Mouse (Mus musculus) megakaryocyte, embryonic 14.5 days (primary cell): Measurements from ENCODE around the gene Rbm47. TPM values are rescaled to one million over a fixed set of nuclear protein-coding genes. Genes with fewer than 3 reads are reported as not detected.

Experiments used
- H3K27me3 ChIP-seq: replicated peaks from 2 replicates; pipeline ENCODE3; 2012; ENCODE audit warnings: inconsistent platforms
- H3K36me3 ChIP-seq: replicated peaks from 2 replicates; pipeline ENCODE3; 2012; ENCODE audit warnings: low read length, inconsistent platforms, mixed read lengths
- H3K4me1 ChIP-seq: 2 replicates; pipeline ENCODE4 v1.6.1; 2012; ENCODE audit warnings: inconsistent platforms
- H3K4me3 ChIP-seq: replicated peaks from 2 replicates; pipeline ENCODE3; 2012; ENCODE audit warnings: moderate library complexity, mild to moderate bottlenecking, inconsistent platforms
- H3K9me3 ChIP-seq: 2 replicates; pipeline ENCODE4 v1.6.1; 2012; ENCODE audit warnings: inconsistent platforms
- FLI1 ChIP-seq: IDR thresholded peaks from 2 replicates; pipeline ENCODE4 v1.6.1; 2012; ENCODE audit warnings: low read length, inconsistent platforms, mixed read lengths
- GATA1 ChIP-seq: IDR thresholded peaks from 3 replicates; pipeline ENCODE4 v1.6.1; 2012; ENCODE audit warnings: mixed read lengths, low read length, inconsistent platforms, borderline replicate concordance
- polyA plus RNA-seq: library from polyadenylated mRNA; stranded (reverse); fragments of >175 nt; gene quantifications from 2 replicates; pipeline ENCODE4 v1.2.3, GENCODE M21; 2012; ENCODE audit warnings: low replicate concordance; ENCODE audit not compliant: insufficient read depth

Rbm47 gene
- polyA plus RNA-seq, 1 experiment, result 4.2 TPM

- H3K9me3 ChIP-seq, result peaks cover 3% of the 10 kb centered on the region; the same call in 1 of the 2 replicates
- peaks cover 4% of the 10 kb centered on the region for H3K27me3 ChIP-seq
- TF ChIP-seq GATA1 (no peak), FLI1 (no peak)
- no peak overlapping the region for H3K4me3 ChIP-seq
- H3K36me3 ChIP-seq, result no peaks in the 10 kb centered on the region
- H3K4me1 ChIP-seq, result peaks cover 4% of the 10 kb centered on the region; the same call in 1 of the 2 replicates
These were observed 116.2 kb downstream of the Rbm47 start for GRCm38 (mm10) chr5:66056680-66057079.

GRCm38 (mm10) chr5:66054394-66054793 lies 118.5 kb downstream of the Rbm47 start:
- Histone ChIP-seq H3K4me1 (peaks cover 4% of the 10 kb centered on the region; the same call in 1 of the 2 replicates), H3K4me3 (no peak overlapping the region), H3K36me3 (no peaks in the 10 kb centered on the region), H3K9me3 (peaks cover 3% of the 10 kb centered on the region; the same call in 1 of the 2 replicates), H3K27me3 (peaks cover 7% of the 10 kb centered on the region)
- TF ChIP-seq FLI1 (no peak), GATA1 (no peak)

GRCm38 (mm10) chr5:66052777-66053548 lies 120.0 kb downstream of the Rbm47 start:
- TF ChIP-seq FLI1 (no peak), GATA1 (no peak)
- no peaks in the 10 kb centered on the region for H3K36me3 ChIP-seq
- H3K4me1 ChIP-seq, result no peaks in the 10 kb centered on the region
- no peak overlapping the region for H3K4me3 ChIP-seq
- H3K27me3 ChIP-seq, result peaks cover 7% of the 10 kb centered on the region
- H3K9me3 ChIP-seq, result peaks cover 3% of the 10 kb centered on the region; the same call in 1 of the 2 replicates

- Histone ChIP-seq H3K4me1 (no peaks in the 10 kb centered on the region), H3K27me3 (peaks cover 7% of the 10 kb centered on the region), H3K9me3 (no peaks in the 10 kb centered on the region), H3K36me3 (no peaks in the 10 kb centered on the region), H3K4me3 (no peak overlapping the region)
- TF ChIP-seq GATA1 (no peak), FLI1 (no peak)
These were observed 122.1 kb downstream of the Rbm47 start for GRCm38 (mm10) chr5:66050841-66051240.

GRCm38 (mm10) chr5:66046356-66046755 lies 126.6 kb downstream of the Rbm47 start:
- Histone ChIP-seq H3K9me3 (no peaks in the 10 kb centered on the region), H3K4me1 (0 out of 2 replicates have a peak, but pooled peaks cover 3% of the 10 kb centered on the region), H3K4me3 (no peak overlapping the region), H3K27me3 (peaks cover under 1% of the 10 kb centered on the region), H3K36me3 (no peaks in the 10 kb centered on the region)
- no peak for TF ChIP-seq GATA1
- no peak for TF ChIP-seq FLI1

- Histone ChIP-seq H3K36me3 (no peaks in the 10 kb centered on the region), H3K4me3 (no peak overlapping the region), H3K4me1 (0 out of 2 replicates have a peak, but pooled peaks cover 3% of the 10 kb centered on the region), H3K27me3 (no peaks in the 10 kb centered on the region), H3K9me3 (no peaks in the 10 kb centered on the region)
- TF ChIP-seq FLI1, result no peak
- no peak for TF ChIP-seq GATA1
These were observed 129.0 kb downstream of the Rbm47 start for GRCm38 (mm10) chr5:66043897-66044296.

GRCm38 (mm10) chr5:66042651-66043340 lies 130.1 kb downstream of the Rbm47 start:
- Histone ChIP-seq H3K4me3 (no peak overlapping the region), H3K27me3 (peaks cover 1% of the 10 kb centered on the region), H3K36me3 (no peaks in the 10 kb centered on the region), H3K9me3 (no peaks in the 10 kb centered on the region), H3K4me1 (0 out of 2 replicates have a peak, but pooled peaks cover 6% of the 10 kb centered on the region)
- no peak for TF ChIP-seq GATA1
- TF ChIP-seq FLI1, result no peak

GRCm38 (mm10) chr5:66040744-66041279 lies 132.1 kb downstream of the Rbm47 start:
- Histone ChIP-seq H3K9me3 (no peaks in the 10 kb centered on the region), H3K36me3 (no peaks in the 10 kb centered on the region), H3K27me3 (peaks cover 9% of the 10 kb centered on the region), H3K4me1 (0 out of 2 replicates have a peak, but pooled peaks cover 6% of the 10 kb centered on the region), H3K4me3 (no peak overlapping the region)
- no peak for TF ChIP-seq FLI1
- TF ChIP-seq GATA1, result no peak

- Histone ChIP-seq H3K36me3 (no peaks in the 10 kb centered on the region), H3K4me1 (peaks cover 7% of the 10 kb centered on the region; the same call in 1 of the 2 replicates), H3K4me3 (no peak overlapping the region), H3K9me3 (no peaks in the 10 kb centered on the region), H3K27me3 (peaks cover 11% of the 10 kb centered on the region)
- no peak for TF ChIP-seq GATA1
- TF ChIP-seq FLI1, result no peak
These were observed 133.1 kb downstream of the Rbm47 start for GRCm38 (mm10) chr5:66039813-66040212.
